Mouse (Mus musculus) cerebellum, adult (tissue): ENCODE measurements around the gene Mcur1.

Experiments
- ATAC-seq: cut with Nextera tagmentation; 2 replicates; pipeline ENCODE4 v1.9.2; 2017; ENCODE audit warnings: mild to moderate bottlenecking, moderate library complexity, mixed read lengths; ENCODE audit not compliant: insufficient number of reproducible peaks, low FRiP score, low TSS enrichment

Gene Mcur1

DNA sequence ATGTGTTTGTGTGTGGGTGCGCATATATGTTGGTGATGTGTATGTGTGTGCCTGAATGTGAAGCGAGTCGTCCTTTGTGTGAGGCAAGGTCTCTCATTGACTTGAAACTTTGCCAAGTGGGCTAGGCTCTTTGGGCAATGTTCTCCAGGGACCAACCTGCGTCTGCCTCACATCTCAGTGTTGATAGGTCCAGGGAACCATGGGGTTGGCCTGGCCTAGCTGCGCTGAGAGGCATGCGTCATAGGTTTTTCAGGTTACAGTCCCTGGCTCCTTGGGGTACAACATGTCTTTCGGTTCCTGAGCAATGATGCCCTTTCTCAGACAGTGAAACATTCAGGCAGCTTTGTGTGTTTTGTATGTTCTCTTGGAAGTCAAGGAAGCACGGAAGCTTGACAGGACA is 6.2 kb upstream of the Mcur1 start:
- no peak for ATAC-seq

DNA sequence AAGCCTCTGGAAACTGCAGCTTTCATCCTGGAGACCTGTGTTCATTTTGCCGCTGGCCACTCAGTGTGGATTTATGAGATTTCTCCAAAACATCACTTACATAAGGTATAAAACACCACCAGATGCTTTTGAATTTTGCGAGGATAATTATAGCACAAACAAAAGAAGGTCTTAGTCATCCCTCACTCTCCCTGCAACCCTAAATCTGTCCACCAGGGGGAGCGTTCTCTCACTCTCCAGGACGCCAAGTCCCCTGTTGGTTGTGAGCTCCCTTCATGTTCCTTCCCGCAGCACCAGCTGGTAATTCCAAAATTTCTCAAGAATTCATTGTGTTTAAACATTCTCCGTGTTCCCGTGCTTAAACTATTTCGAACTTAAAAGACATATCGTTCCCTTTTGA is 5.4 kb upstream of the Mcur1 start:
- peak; percentile 33; the same call in 1 of the 2 replicates for ATAC-seq

DNA sequence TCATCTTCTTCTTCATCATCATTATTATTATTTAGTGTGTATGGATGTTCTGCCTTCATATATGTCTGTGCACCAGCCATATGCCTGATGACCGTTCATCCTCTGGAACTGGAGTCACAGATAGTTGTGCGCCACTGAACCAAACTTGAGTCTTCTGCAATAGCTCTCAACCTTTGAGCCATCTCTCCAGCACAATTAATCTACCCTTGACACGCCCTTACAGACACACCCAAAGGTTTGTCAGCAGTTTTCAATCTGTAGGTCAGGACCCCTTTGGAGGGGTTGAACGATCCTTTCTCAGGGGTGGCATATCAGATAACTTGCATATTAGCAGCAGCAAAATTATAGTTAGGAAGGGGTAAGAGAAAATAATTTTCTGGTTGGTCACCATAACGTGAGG is 4.7 kb upstream of the Mcur1 start:
- no peak for ATAC-seq

DNA sequence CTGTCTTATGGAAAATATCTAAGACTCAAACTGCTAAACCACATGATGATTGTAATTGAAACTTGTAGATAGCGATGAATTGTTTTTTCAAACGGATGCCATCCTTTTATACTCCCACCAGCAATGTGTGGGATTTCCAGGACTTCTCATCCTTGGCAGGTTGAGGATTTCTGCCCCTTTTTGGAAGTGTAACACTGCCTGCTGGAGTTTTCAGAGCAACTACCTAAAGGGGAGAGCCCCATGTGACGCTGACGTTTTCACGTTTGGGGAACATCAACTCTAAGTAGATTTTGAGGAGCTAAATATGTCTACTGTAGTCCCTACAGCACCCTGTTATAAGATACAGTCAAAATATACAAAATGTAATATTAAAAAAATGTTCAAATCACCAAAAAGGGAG is 2.7 kb upstream of the Mcur1 start:
- ATAC-seq: no peak

DNA sequence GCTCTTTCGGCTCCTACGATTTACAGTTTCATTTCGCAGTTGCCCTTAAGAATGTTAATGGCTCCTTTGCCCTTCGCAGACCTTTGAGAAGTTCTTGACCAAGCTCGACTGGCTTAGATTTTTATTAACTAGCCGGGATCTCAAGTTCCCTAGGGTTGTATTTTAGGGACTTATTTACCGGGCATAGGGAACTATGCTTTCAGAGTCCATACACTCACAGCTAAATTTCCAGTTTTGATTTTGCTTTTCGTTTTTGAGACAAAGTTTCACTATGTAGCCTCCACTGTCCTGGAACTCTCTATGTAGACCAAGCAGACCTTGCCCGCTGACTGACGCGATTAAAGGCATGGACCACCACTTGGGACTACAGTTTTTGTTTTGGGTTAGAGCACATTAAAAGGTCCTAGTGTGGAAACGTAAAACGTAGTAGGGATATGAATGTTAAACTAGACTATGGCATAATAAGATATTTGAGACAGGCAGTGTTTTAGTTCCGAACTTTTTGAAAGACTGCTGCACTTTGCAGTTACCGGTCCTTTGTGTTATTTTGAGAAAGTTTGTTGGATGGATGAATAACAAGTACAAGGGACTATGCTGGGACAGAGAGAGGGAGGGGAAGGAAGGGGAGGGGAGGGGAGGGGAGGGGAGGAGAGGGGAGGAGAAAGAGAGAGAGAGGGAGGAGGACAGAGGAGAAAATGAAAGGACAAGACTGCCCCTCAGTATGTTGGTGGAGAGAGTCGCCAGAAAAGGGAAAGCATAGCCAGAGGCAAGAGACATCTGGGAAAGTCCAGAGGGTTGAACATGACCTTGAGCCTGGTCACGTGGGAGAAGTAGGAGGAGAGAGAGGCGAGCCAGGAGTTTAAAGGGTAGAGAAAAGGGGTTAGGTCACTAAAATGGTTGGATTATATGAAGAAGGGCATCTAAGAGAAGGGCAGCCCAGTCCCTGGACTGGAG is 744 bp upstream of the Mcur1 start:
- 0 out of 2 replicates have a peak, but pooled peaks have one; percentile 0 for ATAC-seq

DNA sequence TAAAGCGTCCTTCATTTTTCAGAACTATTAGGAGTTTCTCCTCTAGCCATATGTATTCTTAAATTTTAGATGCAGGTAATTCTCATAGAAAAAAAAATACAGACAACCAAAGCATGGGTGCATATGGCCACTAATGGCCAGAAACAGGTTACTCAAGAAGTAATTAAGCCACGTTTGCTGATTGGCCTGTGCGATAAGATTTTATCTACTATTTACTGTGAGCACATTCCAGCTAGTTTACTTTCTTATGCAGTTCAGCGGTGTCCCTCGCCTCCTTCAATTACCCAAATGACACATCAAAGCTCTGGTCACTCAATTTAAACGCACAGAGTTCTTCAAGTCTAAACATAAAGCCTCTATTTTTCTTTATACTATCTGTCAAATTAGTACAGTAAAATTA is 1.0 kb downstream of the Mcur1 start:
- no peak for ATAC-seq

DNA sequence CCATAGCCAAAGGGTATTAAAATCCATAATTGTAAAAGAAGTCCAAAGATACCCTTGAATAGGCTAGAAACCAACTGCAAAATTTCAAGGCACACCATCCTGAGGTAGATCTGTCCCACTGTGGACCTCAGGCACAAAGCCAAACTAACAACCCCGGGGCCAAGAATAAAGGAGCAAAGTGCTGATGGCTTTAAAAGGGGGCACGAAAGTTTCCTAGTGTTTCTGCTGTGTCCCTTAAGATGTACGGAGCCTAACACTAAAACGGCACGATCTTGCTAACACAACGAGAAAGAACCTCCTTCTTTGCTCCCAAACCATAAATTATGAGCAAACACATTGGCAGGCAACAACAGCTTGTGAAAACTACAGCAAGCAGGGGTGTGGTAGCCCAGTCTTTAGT is 1.6 kb downstream of the Mcur1 start:
- no peak for ATAC-seq

DNA sequence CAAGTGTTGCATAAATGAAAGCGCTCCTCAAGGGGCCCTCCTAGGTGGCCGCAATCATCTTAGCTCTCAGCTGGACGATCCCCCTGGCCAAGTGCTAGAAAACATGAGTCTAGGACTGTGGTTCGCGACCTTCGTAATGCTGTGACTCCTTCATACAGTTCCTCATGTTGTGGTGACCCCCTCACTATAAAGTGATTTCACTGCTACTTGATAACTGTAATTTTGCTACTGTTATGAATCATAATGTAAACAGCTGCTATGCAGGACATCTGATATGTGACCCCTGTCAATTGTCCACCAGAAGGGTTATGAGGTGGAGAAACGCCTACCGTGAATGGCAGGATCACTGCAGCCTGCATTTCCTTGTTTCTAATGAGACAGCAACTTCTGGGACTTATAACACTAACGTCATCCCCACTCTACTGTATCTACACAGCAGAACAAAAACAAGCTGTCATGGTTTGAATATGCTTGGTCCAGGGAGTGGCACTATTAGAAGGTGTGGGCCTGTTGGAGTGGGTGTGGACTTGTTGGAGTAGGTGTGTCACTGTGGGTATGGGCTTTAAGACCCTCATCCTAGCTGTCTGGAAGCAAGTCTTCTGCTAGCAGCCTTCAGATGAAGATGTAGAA is 3.0 kb downstream of the Mcur1 start:
- no peak for ATAC-seq

DNA sequence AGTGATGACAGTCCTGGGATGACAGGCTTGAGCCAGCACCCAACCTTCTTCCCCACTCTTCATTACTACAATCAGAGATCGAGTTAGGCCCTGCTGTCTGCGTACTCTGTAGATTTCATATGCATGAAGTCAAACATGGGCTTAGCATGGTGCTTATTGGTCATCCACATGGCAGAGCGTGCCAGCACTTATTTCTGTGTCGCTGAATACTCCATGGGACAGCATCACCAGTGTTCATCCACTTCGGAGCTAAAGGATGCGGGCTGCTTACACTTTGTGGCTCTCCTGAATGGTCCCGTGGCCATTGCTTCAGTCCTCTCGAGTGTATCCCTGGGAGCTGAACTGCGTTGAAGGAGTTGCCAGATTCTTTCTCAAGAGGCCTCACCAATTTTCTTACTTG is 4.7 kb downstream of the Mcur1 start:
- no peak for ATAC-seq

DNA sequence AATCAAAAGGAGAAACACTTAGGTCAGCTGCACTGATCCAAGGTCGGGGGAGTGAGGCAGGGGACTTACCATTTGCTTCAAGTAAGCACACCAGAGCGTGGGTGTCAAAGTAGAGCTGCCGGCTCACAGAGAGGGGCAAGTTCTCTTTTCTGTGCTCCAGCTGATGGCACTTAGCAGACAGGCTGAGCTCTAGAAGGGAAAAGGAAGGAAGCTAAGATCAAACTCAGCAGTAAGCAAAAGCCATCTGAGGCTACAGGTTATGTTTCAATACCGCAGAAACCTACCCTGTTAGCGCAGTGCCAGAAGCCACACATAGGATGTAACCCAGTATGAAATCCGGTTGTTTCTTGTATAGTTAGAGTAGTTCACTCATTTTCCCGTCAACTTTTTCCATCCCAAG is 5.2 kb downstream of the Mcur1 start:
- no peak for ATAC-seq

DNA sequence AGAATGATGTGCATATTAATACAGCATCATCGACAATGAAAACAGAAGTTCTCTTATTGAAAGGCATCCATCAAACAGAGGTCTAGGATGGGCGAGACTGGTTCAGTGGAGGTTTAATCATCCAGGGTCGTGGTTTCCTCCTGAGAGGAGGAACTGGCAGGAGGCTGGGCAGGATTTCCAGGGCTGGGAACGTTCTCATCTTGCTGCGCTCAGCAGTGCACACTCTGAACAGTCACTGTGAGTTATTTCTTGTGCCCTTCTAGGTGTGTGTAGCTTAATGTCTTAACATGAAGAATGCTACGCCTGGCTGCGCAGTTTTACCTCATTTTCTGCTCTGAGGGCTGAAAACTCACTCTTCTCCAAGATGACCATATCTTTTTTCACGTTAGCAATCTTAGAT is 9.3 kb downstream of the Mcur1 start:
- no peak for ATAC-seq

DNA sequence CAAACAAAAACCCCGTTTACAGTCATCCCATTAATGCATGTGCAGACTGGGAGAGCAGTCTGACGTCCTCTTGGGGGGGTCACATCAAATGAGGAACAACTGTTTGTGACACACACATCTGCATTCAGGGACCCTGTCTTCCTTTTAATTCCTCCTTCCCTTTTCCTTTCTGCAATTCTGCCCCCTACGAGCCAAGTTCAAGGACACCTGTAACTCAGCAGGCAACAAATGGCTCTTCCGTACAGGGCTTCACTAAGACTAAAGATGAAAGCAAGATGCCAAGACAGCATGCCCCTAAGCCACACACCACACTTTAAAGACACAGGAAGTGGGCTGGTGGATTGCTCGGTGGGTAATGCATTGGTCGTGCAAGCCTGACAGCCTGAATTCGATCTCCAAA is 10.1 kb downstream of the Mcur1 start:
- no peak for ATAC-seq

DNA sequence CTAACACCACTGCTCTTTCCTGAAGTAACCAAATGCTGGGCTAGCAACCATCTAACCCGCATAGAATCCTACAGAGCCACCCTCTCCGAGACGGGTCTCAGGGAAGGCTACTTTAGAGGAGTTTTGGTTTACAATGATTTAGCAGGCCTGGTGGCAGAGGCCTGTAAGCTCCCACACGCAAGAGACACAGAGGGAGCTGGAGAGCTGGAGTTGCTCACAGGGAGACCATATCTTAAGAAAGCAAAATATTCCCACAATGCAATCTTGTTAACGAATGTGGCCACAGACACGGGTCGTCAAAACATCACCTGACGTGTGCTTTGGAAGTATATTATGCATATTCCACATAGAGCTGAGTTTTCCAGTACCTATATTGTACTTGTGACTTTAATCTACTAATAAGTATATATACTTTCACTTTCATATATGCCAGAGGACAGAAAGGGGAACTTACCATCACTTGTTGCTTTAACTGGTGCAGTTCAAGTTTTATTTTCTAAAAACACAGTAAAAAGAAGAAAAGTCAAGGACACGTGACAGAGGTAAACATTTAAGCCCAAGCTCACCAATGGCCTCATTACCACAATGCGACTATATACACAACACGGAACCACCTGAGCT is 10.8 kb downstream of the Mcur1 start:
- ATAC-seq: no peak

DNA sequence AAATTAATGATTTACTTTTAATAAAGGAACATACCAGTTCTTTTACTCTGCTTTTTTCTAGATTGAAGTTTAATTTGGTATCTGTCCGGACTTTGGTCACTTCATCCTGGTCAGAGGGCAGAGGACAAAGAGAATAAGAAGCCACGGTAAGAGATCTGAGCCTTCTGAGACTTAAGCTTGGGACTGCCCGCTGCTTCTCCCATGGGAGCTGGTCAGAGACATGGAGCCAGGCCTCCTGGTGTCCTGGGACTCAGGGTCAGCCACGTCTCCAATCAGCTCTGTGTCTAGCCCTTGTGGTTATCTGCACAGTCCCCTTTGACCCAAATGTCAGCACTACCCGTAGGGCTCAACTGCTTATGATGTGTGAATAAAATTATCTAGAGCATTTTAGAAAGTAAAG is 11.4 kb downstream of the Mcur1 start:
- ATAC-seq: no peak

DNA sequence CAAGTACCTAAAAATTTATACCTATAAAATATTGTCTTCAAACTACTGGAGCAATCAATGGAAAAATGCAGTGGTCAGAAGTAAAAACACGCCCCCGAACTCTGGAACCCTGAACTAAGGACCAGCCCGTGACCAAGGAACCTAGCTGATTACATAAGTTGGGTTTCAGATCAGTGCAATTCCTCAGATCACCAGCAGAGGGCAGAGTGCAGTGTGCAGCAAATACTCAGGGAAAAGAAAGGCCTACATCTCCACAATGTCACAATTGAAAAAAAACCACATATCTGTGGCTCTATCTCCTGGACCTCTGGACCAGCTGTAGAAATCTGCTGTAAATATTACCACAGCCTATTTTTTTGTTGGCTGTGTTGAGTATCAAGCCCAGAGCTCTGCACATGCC is 13.1 kb downstream of the Mcur1 start:
- ATAC-seq: peak; percentile 59; the same call in 1 of the 2 replicates

DNA sequence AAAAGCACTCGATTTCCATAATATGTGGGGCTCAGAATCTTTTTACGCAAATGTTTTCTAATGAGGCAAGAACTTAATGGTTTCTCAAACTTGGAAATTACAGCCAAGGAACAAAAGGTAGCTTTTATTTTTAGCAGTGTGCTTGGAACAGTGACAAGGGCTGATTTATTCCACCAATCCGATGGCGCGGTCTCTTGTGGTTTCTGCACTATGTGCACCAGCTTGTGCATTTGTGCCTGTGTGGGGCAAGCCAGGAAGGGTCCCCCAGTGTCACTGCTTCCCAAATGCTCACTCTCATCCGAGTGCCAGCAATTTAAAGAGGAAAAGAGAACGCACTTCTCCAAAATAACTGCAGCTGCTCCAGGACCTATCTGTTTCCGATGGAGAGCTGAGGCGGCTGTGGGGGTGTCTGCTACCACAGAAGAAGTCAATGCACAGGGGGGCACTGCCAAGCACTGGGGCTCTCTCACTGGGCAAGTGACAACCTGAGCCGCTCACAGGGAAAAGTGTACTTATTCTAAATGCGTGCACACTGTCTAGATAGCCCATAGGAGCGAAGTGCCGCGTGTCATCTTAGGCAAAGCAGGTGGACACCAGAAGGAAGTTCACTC is 19.7 kb downstream of the Mcur1 start:
- ATAC-seq: no peak

DNA sequence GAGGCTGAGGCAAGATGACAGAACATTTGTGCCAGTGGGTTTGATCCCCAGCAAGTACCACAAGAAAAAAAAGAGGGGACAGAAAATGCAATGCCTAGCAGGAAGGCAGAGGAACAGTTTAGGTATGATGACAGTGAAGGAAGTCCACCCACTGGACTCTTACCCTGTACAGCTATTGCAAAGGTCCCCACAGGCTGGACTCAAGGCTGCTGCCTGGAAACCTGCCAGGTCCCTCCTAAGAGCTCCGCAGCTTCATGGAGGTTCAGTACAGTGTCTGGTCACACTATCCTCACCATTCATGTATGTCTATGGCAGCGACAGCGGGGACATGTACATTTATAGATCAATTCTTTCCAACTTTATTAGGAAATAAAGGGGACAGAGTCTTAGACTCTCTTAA is 20.6 kb downstream of the Mcur1 start:
- ATAC-seq: no peak

DNA sequence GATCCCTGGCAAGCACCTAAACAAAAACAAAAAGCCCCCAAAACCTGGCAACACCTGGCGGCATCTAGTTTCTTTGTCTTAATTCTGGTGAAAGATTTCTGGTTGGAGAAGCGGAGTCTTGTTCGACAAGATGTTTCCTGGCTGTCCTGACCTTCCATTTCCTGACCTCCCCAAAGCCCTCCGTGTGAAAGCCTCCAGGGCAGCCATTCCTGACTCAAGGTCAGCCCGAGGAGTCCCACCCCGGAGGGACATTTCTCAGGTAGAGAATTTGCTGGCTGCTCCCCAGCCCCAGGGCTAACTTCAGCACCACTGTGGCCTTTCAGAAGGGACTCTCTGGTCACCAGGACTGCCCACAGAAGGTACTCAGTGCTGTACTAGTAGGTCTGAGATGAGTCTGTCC is 22.1 kb downstream of the Mcur1 start:
- ATAC-seq: no peak

DNA sequence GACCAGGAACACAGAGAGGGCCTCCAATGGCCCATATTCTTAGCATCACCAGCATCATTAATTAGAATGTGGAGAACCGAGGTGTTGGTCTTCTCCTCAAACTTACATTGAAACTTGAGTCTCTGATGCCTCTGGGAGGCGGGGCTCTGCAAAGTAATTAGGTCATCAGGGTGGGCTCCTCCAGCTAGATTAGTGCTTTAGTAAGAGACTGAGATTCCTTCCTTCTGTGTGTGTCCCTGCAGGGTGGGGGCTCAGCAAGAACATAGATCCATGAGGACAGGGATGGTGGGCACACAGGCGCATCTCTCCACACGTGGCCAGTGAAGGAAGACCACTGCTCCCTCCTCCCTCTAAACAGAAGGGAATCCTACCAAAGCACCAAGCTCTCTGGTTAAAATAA is 26.0 kb downstream of the Mcur1 start:
- no peak for ATAC-seq

DNA sequence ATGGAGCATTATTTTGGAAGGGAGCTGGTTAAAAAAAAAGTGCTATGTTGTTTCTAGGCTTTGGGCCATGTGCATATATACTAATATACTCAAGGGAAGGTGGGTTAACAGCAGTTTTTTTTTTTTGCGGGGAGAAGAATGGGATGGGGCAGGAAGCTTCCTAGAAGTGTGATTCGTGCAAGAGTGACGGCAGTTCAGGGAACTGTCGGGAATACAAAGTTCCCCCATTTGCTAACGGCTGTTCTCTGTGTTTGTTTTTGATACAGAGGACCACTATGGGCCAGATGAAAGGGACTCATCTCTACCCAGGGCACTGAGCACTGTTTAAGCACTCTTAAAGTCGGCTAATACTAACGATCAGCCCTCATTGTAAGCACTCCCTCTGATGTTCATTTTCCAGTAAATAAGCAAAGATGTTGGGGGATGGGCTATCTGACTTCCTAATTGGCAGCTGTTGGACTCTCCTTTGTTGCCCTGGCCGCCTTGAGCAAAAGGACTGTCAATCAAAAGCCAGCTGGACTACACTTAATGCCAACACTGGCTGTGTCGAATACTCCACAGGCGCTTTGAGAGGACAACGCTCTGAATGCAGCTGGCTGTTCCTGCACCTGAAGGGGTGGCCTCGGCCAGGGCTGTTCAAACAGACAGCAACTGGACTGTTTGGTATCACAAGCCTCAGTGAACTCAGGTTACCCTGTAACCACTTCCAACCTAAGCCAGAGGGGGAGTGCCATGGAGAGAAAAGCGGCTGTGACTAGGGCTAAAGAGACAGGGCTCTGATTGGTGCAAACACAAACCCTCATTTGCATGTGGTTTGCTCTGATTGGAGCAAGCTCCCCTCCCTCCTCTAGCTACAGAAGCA is 28.9 kb downstream of the Mcur1 start:
- peak; percentile 6; the same call in 1 of the 2 replicates for ATAC-seq
